Mouse (Mus musculus): ENCODE measurements around the gene Tmprss11g.

Tmprss11g gene

GRCm38 (mm10) chr5:86518500-86518899 lies at the start of gene Tmprss11g:
TSS of gene Tmprss11g (minus strand) at chr5:86518600.
- DNase-seq (ENCODE audit: inconsistent age in 2 of 2, low spot score in 1 of 2), result no peak

GRCm38 (mm10) chr5:86546693-86547092 lies 28.3 kb upstream of the Tmprss11g start:
- peak in 1 of 2 experiments; percentile 10 for DNase-seq (ENCODE audit: inconsistent age in 2 of 2, low spot score in 1 of 2)

GRCm38 (mm10) chr5:86540601-86541000 lies 22.2 kb upstream of the Tmprss11g start:
- DNase-seq (ENCODE audit: inconsistent age in 2 of 2, low spot score in 1 of 2), result peak in 1 of 2 experiments; percentile 10

DNA sequence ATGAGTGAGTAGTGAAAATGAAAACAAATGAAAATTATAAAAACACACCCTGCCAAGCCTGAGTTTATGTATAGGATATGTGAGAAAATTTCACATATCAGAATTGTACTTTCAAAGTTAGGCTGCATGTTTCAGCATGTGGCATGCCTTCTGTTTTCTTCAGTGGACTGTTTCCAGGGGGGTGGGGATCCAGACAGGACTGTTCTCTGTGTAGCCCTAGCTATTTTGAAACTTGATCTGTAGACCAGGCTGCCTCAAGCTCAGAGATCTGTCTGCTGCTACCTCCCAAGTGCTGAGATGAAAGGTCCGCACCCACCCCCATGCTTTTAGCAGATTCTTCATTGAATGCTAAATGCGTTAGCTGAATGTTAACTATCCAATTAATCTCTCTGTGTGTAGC lies 10.3 kb upstream of the Tmprss11g start:
- peak in 1 of 2 experiments; percentile 3 for DNase-seq (ENCODE audit: inconsistent age in 2 of 2, low spot score in 1 of 2)

GRCm38 (mm10) chr5:86511538-86511937 lies 6.9 kb downstream of the Tmprss11g start:
- DNase-seq (ENCODE audit: inconsistent age in 2 of 2, low spot score in 1 of 2), result no peak

GRCm38 (mm10) chr5:86493453-86493852 lies 24.9 kb downstream of the Tmprss11g start:
- DNase-seq (ENCODE audit: inconsistent age in 2 of 2, low spot score in 1 of 2), result no peak

DNA sequence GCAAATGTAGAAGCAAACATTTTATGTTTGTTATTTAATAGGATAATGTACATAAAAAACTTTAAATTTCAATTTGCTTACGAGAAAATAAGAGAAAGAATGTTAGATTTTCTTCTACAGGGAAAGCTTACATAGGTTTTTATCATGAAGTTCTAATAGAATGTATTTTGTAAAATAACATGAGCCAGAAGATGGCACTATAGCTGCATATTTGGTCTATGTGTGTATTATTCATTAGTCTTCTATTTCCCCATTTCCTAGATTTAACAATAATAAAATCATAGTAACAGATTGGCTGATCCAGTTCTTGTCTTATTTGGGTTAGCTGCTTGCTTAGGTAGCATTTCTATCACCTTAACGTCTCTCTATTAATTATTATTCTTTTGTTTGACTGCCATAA lies 35.8 kb downstream of the Tmprss11g start:
- no peak for DNase-seq (ENCODE audit: inconsistent age in 2 of 2, low spot score in 1 of 2)

- DNase-seq (ENCODE audit: inconsistent age in 2 of 2, low spot score in 1 of 2), result no peak
Observed at GRCm38 (mm10) chr5:86482031-86482430, 36.4 kb downstream of the Tmprss11g start.

DNA sequence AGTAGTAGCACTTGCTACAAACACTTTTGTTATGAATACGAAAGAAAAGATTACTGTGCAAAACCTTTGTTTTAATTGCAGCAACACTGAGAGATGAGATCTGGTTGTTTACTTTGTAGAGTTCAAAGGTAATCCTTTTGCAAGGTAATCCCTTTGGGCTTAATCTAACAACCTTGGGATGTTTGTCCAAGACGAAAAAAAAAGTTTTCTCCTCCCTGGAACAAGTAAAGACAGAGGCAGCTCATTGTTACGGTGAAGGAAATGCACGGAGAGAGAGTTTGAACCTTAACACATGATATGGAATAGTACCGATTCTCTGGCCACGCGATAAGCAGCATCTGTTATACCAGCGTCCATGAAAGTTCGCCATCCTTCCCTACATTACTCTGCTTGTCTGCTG lies 44.5 kb downstream of the Tmprss11g start:
- no peak for DNase-seq (ENCODE audit: inconsistent age in 2 of 2, low spot score in 1 of 2)

- no peak for DNase-seq (ENCODE audit: inconsistent age in 2 of 2, low spot score in 1 of 2)
Observed at GRCm38 (mm10) chr5:86468890-86469289, 49.5 kb downstream of the Tmprss11g start, which contains the start of gene Tmprss11a. TSS of gene Tmprss11a (minus strand) at chr5:86468990.

DNA sequence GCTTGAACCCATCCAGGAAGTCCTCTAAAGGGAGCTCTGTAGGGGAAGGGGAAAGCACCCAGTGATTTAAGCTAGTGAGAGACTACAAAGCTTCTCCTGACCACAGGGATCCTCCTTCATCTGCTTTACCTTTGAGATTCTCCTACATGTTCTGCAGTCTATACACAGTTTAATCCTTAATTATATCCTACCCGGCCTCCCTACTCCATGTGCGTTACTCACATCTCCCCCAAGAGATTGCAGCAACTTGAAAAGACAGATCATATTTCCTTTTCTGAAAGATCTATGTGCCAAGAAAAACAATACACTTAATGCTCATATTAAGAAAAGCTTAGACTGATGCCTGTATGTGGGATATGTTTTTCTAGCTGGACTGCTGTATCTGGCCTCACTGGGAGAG lies 79.1 kb downstream of the Tmprss11g start:
- DNase-seq (ENCODE audit: inconsistent age in 2 of 2, low spot score in 1 of 2), result no peak

DNA sequence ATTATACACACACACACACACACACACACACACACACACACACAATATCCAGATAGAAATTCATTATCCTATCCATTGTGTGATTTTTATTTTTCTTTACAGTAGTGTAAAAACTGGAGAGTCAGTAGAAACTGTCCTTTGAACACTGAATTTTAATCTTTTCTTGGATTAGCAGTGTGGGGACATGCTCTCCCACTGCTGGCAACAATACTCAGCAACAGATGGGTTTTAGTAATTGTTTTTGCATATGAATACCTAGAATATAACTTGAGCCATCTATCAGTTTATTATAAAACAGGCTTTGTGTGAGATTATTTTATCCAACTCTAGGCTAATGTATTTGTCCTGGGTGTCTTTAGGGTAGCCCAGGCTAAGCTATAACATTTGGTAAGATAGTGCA lies 79.9 kb downstream of the Tmprss11g start:
- no peak for DNase-seq (ENCODE audit: inconsistent age in 2 of 2, low spot score in 1 of 2)
